Mouse (Mus musculus) right cerebral cortex, adult 18-20 months (tissue): ENCODE results near the gene Cbs.
"Not testable (repeated sequence)": the region's sequence is repeated elsewhere in the genome, so short reads cannot be mapped to it uniquely, and the experiment has no call there.

Experiments
- DNase-seq: peaks from one replicate; pipeline ENCODE4 v3.0.0; 2022; ENCODE audit warnings: mixed read lengths

The Cbs gene

DNA sequence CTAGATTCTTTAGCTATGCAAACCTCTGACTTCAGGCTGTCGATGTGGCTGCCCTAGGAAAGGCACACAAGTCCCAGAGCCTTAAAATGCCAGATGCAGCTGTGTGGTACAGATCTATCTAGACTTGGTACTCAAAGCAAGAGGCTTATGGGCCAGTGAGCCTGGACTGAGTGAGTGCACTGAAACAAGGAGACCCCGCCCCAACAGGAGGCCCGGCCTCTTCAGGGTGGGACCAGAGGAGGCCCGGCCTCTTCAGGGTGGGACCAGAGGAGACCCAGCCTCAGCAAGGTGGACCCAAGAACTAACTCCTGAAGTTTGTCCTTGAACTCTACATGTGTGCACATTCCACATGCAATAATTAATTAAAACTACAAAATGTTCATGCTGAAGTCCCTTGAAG lies 5.9 kb upstream of the Cbs start:
- no peak for DNase-seq

DNA sequence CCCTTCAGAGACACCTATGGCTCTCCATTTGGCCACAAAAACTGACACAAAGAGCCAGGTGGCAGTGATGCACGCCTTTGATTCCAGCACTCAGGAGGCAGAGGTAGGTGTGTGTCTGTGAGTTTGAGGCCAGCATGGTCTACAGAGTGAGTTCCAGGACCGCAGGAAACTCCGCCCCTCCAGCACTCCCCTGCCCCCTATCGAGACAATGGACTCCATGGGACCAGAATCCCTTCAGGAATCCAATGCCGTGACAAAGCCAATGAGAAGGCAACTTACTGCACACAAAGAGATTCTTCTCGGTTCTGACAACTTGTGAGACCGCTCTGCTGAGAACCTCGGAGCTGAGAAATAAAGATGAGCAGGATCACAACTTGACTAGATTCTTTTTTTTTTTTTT lies 5.3 kb upstream of the Cbs start:
- no peak for DNase-seq

DNA sequence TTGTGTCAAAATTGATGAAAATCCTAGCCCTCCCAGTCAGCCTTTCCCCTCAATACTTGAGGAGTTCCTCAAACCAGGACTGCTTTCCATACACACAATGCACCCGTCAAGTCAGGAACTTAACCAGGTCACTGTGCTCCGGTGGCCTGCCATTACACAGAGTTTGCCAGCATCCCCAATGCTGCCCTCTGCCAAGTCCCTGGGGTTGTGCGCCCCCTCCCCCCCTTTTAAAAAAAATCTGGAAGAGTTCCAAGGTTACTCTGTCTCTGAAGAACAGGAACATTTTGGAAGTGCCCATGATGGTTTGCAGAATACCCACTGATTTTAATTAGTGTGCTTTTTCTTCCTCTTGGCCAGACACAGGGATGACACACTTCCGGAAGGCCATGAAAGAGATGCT lies 2.6 kb upstream of the Cbs start:
- peak; percentile 26 for DNase-seq

DNA sequence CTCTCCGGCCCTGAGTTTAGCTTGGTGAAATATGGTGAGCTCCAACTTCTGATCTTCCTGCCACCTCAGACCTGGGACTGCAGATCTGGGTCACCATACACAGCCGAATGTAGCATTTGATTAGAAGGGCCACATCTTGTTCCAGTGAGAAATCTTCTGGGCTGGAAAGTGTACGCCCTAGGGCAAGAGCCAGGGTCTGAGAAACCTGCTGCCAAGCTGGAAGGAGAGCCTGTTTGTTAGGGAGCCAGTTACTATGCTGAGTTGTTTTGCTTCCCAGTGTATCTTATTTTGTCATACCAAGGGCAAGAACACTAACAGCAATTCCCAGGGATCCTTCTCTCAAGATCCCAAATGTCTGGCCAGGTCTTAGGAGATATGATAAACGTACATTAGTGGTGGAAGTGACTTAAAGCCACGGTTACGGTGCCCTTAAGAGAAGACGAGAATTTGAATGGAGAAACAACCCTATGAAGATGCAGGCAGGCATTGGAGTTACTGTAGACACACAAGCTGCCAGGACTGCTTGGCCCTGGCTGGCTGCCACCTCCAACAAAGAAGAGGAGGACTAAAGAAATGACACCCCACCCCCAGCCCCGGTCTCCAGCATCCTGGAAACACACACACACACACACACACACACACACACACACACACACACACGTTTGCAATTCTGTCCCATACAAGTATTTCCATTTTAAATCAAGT lies 980 bp upstream of the Cbs start:
- peak; percentile 70 for DNase-seq

DNA sequence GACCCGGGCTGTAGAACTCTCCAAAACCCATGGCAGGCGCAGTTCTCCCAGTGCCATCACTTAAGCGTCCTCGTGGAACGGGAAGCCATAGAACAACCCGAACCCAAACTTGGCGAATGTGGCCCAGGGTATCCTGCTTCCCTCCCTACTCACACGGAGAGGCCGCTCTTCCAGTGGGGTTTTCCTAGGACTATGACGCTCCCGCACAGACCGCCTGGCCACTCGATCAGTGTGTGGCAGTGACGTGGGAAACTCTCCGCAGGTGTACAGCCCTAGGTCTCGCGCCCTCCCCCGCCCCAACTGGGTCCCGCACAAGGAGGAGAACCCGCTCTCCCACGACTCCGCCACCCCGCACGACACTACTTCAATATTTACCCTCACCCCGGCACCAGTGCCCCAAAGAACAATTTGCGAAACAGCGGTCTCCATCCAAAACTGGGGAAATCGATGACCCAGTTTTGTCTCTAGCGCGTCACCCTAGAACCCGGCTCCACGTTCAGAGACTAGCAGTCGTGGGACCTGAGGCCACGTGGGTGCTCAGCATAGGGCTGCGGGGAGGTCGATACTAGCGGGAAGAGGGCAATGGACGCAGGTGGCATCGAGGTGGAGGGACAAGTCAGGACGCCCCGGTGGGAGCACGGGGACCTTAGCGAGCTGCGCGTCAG lies 629 bp downstream of the Cbs start:
- DNase-seq, result no peak

DNA sequence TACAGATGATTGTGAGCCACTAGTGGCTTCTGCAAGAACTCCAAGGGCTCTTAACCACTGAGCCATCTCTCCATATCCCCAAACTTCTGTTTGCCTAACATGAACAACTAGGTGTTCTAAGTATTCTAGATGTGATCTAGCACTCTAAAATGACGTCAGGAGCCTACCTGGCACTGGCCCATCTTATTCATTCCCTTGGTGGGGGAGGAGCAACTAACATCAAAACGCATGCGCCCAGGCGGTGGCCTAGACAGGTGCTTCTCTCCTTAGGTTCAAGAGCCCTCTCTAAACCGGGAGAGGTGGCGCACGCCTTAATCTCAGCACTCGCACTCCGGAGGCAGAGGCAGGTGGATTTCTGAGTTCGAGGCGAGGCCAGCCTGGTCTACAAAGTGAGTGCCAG lies 1.3 kb downstream of the Cbs start:
- no peak for DNase-seq

DNA sequence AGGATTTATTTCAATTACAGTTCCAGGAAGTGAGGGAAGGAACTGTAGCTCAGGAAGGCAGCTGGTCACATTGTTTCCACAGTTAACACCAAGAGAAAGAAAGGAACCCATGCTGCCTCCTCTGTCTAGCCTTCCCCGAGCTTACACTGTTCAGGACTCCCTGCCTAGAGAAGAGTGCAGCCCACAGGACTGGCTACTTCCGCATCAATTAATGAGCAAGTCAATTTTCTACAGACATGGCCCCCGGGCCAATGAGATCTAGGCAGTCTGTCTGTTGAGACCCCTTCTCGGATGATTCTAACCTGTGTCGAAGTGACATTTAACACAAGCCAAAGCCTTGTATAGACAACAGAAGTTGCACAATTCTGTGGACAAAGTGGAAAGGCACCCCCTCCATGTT lies 2.1 kb downstream of the Cbs start:
- no peak for DNase-seq

DNA sequence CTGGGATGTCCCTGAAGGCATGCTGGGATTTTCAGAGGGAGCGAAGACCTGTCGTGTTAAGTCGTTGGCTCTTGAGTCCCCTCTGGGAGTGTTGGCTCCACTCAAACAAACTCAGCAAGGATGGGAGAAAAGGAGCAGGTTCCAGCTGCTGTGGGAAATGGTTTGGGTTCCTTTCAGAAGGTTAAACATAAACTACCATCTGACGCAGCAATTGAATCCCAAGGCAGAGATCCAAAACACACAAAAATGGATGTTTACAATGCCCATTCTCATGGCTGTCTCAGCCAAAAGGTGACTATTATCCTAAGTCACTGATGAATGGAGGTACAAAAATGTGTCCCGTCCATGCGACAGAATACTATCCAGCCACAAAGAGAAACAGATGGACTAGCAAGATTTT lies 4.0 kb downstream of the Cbs start:
- DNase-seq, result no peak

DNA sequence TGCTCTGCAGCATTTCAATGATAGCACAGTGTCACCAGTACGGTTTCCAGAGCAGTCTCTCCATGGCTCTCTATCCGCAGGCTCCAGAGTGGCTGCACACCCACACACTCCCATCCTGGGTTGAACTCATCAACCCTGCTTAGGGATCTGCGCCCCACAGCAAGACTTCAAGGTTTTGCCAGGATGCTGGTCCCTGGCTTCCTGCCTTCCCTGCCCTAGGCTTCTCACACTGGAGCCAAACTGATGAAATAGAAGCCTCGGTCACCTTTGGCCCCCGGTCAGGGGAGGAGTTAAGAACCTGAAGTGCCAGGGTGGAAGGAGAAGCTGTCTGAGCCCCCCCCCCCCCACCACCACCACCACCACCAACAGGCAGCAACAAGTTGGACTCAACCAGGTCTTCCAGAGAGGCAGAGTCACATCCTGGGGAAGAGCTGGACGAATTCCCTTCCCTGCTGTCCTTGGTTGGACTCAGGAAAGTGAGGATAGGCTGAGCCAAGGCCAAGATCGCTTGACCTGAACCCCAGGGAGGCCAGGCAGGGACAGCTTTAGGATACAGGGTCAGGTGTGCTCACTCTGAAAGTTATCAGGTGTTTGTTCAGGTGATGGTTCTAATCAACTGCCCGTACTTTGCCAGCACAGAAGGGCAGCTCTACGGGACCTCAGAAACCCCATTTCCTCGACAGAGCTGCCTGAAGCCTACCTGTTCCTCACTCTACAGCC lies 5.8 kb downstream of the Cbs start:
- DNase-seq, result no peak

DNA sequence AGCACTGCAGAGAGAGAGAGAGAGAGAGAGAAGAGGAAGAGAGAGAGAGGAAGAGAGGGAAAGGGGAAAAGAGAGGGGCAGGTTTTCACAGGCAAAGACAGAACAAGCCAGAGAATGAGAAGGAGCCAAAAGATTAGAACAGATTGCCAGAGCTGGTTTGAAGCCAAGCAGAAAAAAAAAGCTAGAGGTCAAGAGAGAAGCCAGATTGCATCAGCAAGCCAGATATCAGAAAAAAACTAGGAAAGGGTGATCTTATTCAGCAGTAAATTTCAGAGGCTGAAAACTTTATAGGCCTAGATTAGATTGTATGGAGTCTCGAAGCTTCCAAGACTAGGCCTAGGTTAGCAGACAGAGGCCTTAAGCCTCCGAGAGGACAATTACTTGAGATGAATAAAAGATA lies 9.1 kb downstream of the Cbs start:
- DNase-seq, result no peak

DNA sequence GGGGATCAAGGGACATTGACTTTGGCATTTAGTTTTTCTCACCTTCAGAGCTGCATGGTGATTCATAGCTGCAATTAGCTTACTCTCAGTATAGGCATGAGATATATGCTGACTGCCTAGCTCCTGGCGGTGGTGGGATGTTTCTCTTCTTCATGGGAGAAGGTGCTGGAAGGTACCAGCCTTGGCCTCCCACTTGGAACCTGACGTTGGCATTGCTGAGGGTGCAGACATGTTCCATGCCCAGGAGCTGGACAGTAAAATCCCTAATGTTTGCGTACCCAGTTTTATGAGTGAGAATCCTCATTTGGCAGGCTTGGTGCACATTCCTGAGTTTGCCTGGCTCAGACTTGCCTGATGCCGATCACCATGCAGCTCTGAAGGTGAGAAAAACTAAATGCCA lies 13.9 kb downstream of the Cbs start:
- no peak for DNase-seq

DNA sequence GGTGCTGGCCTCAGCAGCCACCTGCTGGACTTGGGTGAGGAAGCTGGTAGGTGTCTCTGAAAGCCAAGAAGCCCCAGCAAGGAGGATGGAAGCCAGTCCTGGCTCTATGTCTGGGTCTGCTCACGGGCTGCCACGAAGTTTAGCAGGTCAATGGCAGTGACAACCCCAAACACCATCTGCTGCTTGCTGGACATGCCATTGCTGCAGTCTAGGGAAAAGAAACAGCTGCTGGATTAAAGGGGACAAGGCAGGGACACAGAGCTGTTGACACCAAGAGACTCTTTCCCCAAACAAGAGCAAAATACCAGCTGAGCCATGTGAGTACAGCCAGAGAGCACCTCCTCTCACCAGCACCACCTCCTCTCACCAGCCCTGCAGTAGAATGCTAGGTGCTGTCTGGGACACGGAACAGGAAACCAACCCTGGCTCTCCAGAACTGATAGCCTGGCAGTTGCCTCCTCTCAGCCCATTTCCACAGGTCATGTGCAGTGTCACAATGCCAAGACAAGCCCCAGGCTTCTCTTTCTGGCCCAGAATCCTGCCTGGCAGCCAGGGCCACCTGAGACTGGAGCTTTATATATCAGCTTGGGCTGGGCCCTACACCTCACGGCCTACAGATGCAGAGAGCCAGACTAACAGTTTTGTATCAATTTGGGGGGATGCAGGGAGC lies 23.8 kb downstream of the Cbs start:
- no peak for DNase-seq

DNA sequence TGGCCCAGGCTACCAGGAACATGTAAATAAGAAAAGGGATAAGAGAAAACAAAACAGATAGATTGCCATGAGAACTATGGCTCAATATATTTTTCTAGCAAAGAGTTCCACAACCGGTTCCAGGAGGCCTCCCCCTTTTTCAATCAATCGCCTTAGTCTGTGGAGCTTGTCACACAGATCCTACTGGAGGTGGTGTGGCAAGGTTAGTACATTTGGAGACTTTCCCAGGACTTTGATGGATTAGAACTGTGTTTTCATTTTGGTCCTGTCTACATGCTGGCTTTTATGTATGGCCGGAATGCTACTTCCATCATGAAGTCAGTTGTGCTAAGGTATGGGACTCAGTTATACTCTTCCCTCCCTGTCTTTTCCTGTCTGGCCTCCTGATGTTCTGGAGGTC lies 27.1 kb downstream of the Cbs start:
- no peak for DNase-seq

DNA sequence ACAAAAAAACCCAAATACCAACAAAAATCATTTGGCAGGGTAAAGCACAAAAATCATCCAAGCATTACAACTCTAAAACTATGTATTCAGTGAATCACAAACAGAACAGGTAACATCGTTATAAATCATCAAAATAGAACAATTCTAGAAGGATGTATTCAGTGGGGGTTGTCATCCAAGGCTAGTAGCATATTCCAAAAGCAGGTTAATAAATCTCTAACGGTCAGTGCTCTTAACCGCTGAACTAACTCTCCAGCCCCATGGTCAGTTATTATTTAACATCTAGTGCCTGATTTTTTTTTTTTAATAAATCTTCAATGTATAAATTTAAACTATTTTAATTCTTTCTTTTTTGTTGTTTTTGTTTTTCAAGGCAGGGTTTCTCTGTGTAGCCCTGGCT lies 27.9 kb downstream of the Cbs start:
- not testable (repeated sequence) for DNase-seq

DNA sequence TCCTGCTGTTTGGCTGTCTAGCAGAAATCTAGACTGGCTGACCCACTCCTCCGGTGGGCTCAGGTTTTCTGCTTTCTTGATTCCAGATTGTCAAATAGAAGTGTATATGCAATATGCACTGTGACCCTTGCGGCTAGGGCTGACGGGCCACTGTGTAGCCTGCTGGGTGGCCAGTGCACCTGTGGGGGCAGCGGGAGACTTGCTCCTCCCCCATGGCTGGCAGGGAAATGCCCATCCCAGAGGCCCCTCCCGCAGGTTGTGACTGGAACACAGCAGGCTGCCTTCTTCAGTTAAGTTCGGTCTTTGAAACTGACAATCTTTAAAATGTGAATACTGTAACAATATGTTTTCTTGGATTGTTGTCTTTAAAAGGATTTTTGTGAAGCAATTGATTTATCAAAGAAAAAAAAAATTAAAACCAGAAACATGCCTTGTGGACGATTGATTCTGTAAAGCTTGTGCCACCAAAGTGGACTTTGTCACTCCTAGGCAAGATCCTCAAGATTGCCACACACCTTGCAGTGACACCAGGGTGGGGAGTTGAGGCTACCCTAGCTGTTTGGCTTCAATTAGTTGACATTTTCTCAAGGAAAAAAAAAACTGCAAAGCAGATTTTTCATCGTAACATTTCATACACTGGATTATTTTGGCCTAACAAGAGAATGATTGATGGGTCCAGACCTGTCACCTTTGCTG lies 29.6 kb downstream of the Cbs start:
- DNase-seq, result no peak

DNA sequence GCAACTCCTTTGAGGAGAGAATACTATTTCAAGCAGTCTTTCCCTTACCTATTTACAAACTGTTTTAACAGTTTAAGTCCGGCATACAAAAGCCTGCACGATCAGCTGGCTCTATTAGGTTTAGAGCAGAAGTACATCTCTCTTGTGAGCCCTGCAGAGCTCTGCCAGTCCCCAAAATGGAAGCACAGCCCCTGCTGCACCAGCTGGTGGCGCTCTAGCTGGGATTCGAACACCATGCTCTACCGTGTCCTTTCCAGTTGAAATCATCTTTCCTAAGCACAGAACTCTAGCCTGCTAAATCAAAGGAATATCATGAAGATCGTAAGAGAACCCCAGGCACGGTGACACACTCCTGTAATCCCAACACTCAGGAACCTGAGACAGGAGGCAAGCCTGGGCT lies 30.6 kb downstream of the Cbs start:
- DNase-seq, result no peak

DNA sequence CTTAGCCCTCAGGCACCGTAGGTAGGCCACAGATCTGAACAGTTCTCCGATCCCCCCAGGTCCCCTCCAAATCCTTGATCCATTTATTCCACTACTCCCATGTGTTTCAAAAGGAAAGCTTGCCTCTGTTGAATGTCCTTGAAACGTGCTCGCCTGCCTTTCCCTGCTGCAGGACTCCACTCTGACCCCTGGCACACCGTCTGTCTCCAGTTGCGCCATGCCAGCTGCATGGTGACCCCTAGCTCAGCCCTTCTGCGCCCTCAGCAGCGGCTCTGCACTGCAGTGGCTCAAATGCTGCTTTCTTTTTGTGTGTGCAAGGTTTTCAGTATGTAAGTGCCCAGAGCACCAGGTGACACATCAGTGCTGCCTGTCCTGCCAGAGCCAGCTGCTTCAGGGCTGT lies 38.4 kb downstream of the Cbs start:
- no peak for DNase-seq

DNA sequence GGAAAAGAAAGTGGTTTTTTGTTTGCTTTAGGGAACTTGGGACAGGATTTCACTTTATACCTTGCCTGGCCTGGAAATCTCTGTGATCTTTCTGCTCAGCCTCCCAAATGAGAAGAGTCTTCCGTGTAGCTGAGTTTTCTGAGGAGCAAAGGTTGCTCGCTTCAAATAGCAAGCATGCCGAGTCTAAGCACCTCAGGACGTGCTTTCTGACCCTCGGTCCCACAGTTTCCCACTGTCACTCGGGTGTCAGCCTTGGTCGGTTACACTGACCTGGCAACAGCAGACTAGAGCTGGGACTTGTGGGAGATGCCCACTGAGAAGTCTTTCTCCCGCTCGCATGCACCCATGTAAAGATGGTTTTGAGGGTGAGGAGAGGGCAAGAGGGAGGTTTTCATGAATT lies 39.1 kb downstream of the Cbs start:
- DNase-seq, result no peak

DNA sequence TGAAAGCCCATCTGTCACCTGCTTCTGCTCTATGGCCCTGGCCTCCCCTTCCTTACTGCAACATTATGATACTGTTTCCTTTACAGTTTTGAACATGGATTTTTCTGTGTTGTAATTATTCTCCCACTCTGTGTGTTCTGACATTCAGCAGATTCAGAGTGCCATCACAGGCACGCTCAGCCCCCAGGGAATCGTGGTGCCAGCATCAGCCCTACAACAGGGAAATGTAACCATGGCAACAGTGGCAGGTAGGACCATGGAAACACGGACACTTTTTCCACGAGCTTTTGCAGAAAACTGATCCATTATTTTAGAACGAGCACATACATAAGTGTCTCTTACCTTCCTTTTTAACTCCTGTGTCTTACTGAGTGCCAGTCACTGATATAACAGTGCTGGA lies 42.0 kb downstream of the Cbs start:
- DNase-seq, result peak; percentile 30

DNA sequence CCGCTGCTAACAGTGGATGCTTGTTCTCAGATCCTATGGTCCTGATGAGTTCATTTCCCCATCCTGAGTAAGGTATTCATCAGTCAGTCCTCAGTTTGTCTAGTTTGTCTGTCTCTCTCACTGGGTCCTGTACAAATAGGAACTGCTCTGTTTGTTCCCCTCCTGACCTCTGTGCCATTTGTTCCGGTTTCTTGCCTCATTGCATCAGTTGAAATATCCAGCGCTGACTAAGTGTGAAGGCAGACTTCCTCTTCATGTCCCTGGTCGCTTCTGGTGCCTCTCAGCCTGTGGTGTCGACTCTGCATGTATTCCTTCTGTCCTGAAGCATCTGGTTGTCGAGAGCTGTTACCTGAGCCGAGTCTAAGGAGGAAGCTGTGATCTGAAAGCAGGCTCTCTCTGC lies 42.4 kb downstream of the Cbs start:
- no peak for DNase-seq

DNA sequence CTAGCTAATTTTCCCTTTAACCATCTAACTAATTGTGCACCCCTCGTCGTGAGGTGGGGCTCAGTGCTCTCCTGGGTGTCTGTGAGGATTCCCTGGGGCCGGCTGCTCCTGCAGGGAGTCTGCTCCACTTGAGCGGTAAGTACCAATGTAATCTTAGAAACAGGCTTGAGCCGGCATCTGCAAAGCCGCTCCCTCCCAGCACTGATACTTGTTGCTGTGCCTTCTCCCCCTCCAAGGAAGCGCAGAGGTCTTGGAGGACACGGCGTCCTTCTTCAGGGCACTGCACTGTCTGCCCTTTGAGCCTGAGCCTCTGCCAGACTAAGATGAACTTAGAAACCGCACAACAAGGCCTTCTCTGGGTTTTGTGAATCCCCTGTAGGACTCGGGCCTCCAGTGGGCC lies 46.2 kb downstream of the Cbs start:
- no peak for DNase-seq

DNA sequence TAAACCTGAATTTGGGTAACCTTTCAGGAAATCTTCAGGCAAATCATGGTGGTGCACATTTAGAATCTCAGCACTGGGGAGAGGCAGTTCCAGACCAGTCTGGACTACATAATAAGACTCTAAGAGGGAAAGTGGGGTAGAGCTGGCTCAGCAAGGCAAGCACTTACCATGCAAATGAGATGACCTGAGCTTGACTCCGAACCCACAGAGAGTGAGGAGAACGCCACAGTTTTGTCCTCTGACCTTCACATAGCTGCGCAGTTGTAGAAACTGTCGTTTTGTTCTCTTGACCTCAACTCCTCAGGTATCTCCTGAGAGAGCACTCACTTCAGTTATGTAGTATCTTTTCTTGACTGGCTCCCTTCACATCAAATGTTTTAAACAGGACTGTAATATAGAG lies 48.3 kb downstream of the Cbs start:
- DNase-seq, result no peak

DNA sequence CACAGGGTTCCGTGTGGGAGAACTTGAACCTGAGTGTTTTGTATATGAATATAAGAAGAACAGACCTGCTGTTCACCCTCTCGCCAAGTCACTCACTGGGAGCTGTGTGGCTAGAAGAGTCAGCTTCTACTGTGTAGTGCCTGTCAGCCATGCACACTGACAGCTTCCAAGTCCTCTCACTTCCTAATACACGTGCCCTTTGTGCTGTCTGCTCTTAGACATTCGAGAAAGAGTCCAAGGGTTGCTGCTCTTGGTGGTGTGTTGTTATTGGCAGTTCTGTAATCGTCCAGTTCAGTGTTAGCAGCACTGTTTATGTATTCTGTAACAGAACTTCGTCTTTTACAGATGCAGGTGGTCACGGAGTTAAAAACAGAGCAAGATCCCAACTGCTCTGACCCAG lies 48.9 kb downstream of the Cbs start:
- DNase-seq, result no peak
